Mouse (Mus musculus): ENCODE data around the gene Arpc3. TPM values are rescaled to one million over a fixed set of nuclear protein-coding genes. Genes with fewer than 3 reads are reported as not detected.

The Arpc3 gene
- 50.3 and 51.8 TPM in 2 replicates for polyA plus RNA-seq (2014; fragmentation: Nextera tagmentation; extraction: Ambion mirVana)

DNA sequence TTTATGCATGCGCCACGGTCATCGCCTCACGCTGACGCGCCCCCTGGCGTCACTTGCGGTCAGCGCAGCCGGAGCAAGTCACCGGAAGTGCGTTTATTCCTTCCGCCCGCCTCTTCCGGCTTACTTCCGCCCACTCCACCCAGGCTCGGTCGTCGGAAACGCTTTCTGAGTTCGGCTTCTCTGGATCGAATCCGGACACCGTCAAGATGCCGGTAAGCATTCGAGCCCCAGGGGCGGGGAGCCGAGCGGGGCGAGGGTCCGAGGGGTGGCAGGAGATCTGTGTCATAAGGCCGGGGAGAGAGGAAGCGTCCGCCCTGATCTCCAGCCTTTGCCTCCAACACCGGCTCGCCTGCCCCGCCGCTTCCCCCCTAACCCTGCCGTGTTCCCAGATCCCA is at the start of gene Arpc3:
Arpc3 (plus strand) TSS at position 93 of the 395 bp plus-strand sequence.
- peak within 1 kb of the TSS; percentile 77 for H3K4me2 ChIP-seq (ENCODE audit: low read depth, low read length)
- H3K27me3 ChIP-seq (replicated peaks; ENCODE audit: control insufficient read depth, insufficient read depth, low read length), result no peaks in the 10 kb centered on the region
- H3K36me3 ChIP-seq (ENCODE audit: control insufficient read depth, insufficient read depth, low read length), result peaks cover 5% of the 10 kb centered on the region
- peaks cover 9% of the 10 kb centered on the region; the same call in 1 of the 2 replicates for H3K4me1 ChIP-seq (ENCODE audit: control insufficient read depth, insufficient read depth, low read length)
- DNase-seq (ENCODE audit: low spot score), result peak; percentile 93
- WGBS, result under 1% methylated on average over 37 of the region's 39 CpGs
- peak; percentile 95 for ATAC-seq (ENCODE audit: low read depth)
- H3K4me3 ChIP-seq (ENCODE audit: low read depth, low read length), result peak within 1 kb of the TSS; percentile 91
- peak within 1 kb of the TSS; percentile 93 for H3K9ac ChIP-seq (ENCODE audit: low read depth, low read length)
- H3K27ac ChIP-seq (replicated peaks; ENCODE audit: low read depth, low read length), result peak within 1 kb of the TSS; percentile 72
- no peaks in the 10 kb centered on the region for H3K9me3 ChIP-seq (ENCODE audit: control insufficient read depth, low read length)

DNA sequence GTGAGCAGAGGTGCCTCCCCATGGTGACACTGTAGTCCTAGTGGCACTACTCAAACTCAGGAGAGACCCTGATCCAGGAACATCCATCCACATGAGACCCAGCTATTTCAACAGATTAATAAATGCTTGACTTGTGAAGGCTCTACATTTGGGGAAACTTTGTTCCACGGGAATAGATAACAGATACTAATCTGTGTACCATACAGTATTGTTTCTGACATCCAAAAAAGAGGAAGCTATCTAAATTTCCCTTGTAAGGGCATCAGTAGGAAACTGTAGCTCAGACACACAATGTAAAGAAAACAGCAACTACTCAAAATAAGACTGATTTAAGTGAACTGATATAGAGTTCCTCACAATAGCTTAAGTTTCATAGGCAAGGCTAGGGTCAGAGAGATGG is 48.8 kb upstream of the Arpc3 start:
- Histone ChIP-seq H3K4me1 (ENCODE audit: control insufficient read depth, insufficient read depth, low read length) (no peaks in the 10 kb centered on the region), H3K9me3 (ENCODE audit: control insufficient read depth, low read length) (no peaks in the 10 kb centered on the region), H3K36me3 (ENCODE audit: control insufficient read depth, insufficient read depth, low read length) (no peaks in the 10 kb centered on the region), H3K9ac (ENCODE audit: low read depth, low read length) (no peak overlapping the region), H3K27me3 (replicated peaks; ENCODE audit: control insufficient read depth, insufficient read depth, low read length) (no peaks in the 10 kb centered on the region), H3K4me3 (ENCODE audit: low read depth, low read length) (no peak overlapping the region), H3K4me2 (ENCODE audit: low read depth, low read length) (no peak overlapping the region), H3K27ac (replicated peaks; ENCODE audit: low read depth, low read length) (no peak overlapping the region)
- 87% methylated on average over 1 of the region's 1 CpGs for WGBS
- no peak for DNase-seq (ENCODE audit: low spot score)
- ATAC-seq (ENCODE audit: low read depth), result no peak

DNA sequence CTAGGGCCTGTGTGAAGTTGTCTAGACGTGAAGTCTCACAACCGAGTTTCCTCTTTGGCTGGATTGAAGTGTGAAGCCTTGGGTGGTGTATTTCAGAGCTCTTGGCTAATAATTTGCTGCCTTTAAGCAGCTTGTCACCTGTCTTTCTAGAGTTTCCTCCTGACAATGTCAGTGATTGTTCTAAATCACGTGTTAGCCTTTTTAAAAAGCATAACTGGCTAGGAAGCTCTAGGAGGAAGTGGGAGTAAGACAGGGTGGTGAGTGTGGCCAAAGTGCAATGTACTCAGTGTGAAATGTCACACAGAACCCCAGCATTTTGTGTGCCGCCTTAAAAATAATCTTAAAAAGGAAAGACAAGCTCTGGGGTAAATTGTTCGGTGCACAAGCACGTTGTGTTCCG is 47.9 kb upstream of the Arpc3 start:
- H3K27me3 ChIP-seq (replicated peaks; ENCODE audit: control insufficient read depth, insufficient read depth, low read length), result no peaks in the 10 kb centered on the region
- DNase-seq (ENCODE audit: low spot score) (no peak), ATAC-seq (ENCODE audit: low read depth) (no peak)
- no peaks in the 10 kb centered on the region for H3K36me3 ChIP-seq (ENCODE audit: control insufficient read depth, insufficient read depth, low read length)
- H3K9me3 ChIP-seq (ENCODE audit: control insufficient read depth, low read length), result no peaks in the 10 kb centered on the region
- H3K4me1 ChIP-seq (ENCODE audit: control insufficient read depth, insufficient read depth, low read length), result no peaks in the 10 kb centered on the region
- 48% methylated on average over 7 of the region's 7 CpGs for WGBS
- no peak overlapping the region for H3K27ac ChIP-seq (replicated peaks; ENCODE audit: low read depth, low read length)
- no peak overlapping the region for H3K4me3 ChIP-seq (ENCODE audit: low read depth, low read length)
- H3K4me2 ChIP-seq (ENCODE audit: low read depth, low read length), result no peak overlapping the region
- no peak overlapping the region for H3K9ac ChIP-seq (ENCODE audit: low read depth, low read length)

DNA sequence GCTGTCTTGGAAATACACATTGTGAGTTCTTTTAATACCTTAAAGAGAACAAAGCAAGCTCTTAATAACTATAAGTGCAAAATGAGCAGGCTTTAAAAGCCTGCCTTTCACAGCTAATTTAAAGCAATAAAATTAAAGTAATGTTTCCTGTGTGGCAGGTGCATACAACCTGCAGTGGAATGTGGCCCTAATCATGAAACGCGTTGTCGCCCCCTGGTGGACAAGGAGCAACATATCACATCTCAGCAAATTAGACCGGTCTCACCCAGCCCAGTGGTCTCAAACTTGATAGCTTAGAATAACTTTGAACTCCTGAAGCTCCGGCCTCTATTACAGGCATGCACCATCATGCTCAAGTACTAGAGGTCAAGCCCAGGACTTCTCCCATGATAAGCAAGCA is 47.4 kb upstream of the Arpc3 start:
- no peak overlapping the region for H3K4me2 ChIP-seq (ENCODE audit: low read depth, low read length)
- no peaks in the 10 kb centered on the region for H3K4me1 ChIP-seq (ENCODE audit: control insufficient read depth, insufficient read depth, low read length)
- H3K9ac ChIP-seq (ENCODE audit: low read depth, low read length), result no peak overlapping the region
- peak; percentile 60; the same call in 1 of the 2 replicates for ATAC-seq (ENCODE audit: low read depth)
- H3K27ac ChIP-seq (replicated peaks; ENCODE audit: low read depth, low read length), result no peak overlapping the region
- H3K36me3 ChIP-seq (ENCODE audit: control insufficient read depth, insufficient read depth, low read length), result no peaks in the 10 kb centered on the region
- H3K4me3 ChIP-seq (ENCODE audit: low read depth, low read length), result no peak overlapping the region
- H3K9me3 ChIP-seq (ENCODE audit: control insufficient read depth, low read length), result no peaks in the 10 kb centered on the region
- peak; percentile 80 for DNase-seq (ENCODE audit: low spot score)
- WGBS, result 9% methylated on average over 5 of the region's 5 CpGs
- no peaks in the 10 kb centered on the region for H3K27me3 ChIP-seq (replicated peaks; ENCODE audit: control insufficient read depth, insufficient read depth, low read length)

DNA sequence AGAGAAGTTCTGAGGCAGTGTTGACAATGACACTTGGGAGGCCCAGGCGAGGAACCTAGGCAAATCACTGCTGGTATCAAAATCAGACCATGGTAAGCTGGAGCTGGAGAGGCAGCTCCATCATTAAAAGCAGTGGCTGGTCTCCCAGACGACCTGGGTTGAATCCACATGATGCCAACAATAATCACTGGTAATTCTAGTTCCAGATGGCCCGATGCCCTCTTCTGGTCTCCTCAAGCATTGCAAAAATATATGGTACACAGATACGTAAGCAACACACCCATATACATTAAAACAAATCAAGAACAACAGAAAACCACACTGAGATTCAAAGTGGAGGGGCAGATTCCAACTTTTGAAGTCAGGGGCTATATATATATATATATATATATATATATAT is 45.9 kb upstream of the Arpc3 start:
- Histone ChIP-seq H3K4me1 (ENCODE audit: control insufficient read depth, insufficient read depth, low read length) (no peaks in the 10 kb centered on the region), H3K4me3 (ENCODE audit: low read depth, low read length) (no peak overlapping the region), H3K9me3 (ENCODE audit: control insufficient read depth, low read length) (no peaks in the 10 kb centered on the region), H3K36me3 (ENCODE audit: control insufficient read depth, insufficient read depth, low read length) (no peaks in the 10 kb centered on the region), H3K27ac (replicated peaks; ENCODE audit: low read depth, low read length) (no peak overlapping the region), H3K27me3 (replicated peaks; ENCODE audit: control insufficient read depth, insufficient read depth, low read length) (no peaks in the 10 kb centered on the region), H3K4me2 (ENCODE audit: low read depth, low read length) (no peak overlapping the region), H3K9ac (ENCODE audit: low read depth, low read length) (no peak overlapping the region)
- ATAC-seq (ENCODE audit: low read depth) (no peak), DNase-seq (ENCODE audit: low spot score) (no peak)
- 78% methylated on average over 4 of the region's 4 CpGs for WGBS

DNA sequence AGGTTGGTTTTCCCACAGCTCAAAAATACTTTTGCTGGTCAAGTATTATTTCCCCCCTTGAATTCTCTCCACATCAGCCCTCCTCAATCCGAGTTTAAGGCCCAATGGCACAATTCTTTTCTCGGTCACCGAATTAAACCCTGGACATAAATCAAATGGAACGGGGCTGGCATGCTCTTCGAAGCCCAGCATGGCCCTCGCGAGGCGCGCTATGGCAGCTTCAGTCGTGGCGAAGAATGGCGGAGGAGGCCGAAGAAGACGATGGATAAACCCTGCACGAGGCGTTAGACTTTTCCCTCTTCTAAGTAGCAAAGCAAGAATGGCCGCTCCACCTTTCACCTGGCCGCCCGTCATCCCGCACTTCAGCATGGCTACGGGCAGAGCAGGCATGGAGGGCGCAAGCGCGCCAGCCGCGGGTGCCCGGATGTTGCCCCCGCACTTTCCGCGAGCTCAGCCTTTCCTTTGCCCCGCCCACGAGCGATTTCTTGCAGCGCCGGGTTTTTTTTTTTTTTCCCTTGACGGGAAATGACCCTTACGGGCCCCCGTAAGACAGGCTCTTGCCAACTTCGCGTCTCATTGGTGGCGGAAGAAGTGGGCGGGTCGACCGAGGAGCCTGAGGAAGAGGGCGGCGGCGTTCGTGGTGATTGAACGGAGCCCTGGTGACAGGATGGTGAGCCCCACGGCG is 37.7 kb upstream of the Arpc3 start, which contains the start of the genes Rad9b and Vps29:
Rad9b (minus strand) TSS at position 427 of the 685 bp plus-strand sequence.
Vps29 (plus strand) TSS at position 563 of the 685 bp plus-strand sequence.
- peak; percentile 99 for DNase-seq (ENCODE audit: low spot score)
- WGBS, result 2% methylated on average over 39 of the region's 51 CpGs
- no peaks in the 10 kb centered on the region for H3K9me3 ChIP-seq (ENCODE audit: control insufficient read depth, low read length)
- peaks cover 5% of the 10 kb centered on the region; the same call in 1 of the 2 replicates for H3K36me3 ChIP-seq (ENCODE audit: control insufficient read depth, insufficient read depth, low read length)
- H3K27me3 ChIP-seq (replicated peaks; ENCODE audit: control insufficient read depth, insufficient read depth, low read length), result no peaks in the 10 kb centered on the region
- H3K4me1 ChIP-seq (ENCODE audit: control insufficient read depth, insufficient read depth, low read length), result peaks cover 6% of the 10 kb centered on the region
- peak within 1 kb of the TSS; percentile 72 for H3K4me3 ChIP-seq (ENCODE audit: low read depth, low read length)
- H3K4me2 ChIP-seq (ENCODE audit: low read depth, low read length), result peak within 1 kb of the TSS; percentile 83
- ATAC-seq (ENCODE audit: low read depth), result peak; percentile 93
- peak within 1 kb of the TSS; percentile 80 for H3K9ac ChIP-seq (ENCODE audit: low read depth, low read length)
- H3K27ac ChIP-seq (replicated peaks; ENCODE audit: low read depth, low read length), result peak within 1 kb of the TSS; percentile 52

DNA sequence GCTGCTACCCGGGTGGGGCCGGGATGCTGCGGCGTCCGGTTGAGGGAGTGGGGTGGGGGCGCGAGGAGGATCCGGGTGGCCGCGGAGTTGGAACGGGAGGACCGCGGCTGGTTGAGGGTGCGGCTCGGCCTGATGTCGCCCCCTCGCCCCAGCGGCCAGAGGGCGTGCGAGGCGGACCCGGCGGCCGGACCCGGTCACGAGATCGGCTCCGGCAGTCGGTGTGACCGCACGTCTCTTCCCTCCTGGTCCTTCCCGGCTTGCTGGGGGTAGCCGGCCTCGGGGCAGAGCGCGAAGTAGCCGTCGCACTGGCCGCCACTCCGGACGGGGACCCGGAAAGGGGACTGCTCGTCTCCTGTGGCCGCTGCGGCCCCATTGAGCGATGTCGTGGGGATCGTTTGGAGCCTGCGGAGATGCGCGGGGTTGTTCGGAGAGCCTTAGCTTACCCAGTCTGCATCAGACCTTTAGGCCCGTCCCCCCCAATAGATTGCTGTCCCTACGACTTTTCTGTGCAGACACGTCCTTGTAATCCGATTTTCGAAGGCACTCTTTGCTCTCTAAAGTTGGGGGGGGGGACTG is 37.1 kb upstream of the Arpc3 start:
- H3K9me3 ChIP-seq (ENCODE audit: control insufficient read depth, low read length), result no peaks in the 10 kb centered on the region
- peaks cover 6% of the 10 kb centered on the region for H3K4me1 ChIP-seq (ENCODE audit: control insufficient read depth, insufficient read depth, low read length)
- ATAC-seq (ENCODE audit: low read depth), result peak; percentile 67
- H3K36me3 ChIP-seq (ENCODE audit: control insufficient read depth, insufficient read depth, low read length), result peaks cover 8% of the 10 kb centered on the region; the same call in 1 of the 2 replicates
- H3K27me3 ChIP-seq (replicated peaks; ENCODE audit: control insufficient read depth, insufficient read depth, low read length), result no peaks in the 10 kb centered on the region
- peak overlapping the region; percentile 72 for H3K4me3 ChIP-seq (ENCODE audit: low read depth, low read length)
- DNase-seq (ENCODE audit: low spot score), result peak; percentile 3
- H3K27ac ChIP-seq (replicated peaks; ENCODE audit: low read depth, low read length), result peak overlapping the region; percentile 52; the same call in 1 of the 2 replicates
- H3K9ac ChIP-seq (ENCODE audit: low read depth, low read length), result peak overlapping the region; percentile 80
- peak overlapping the region; percentile 76 for H3K4me2 ChIP-seq (ENCODE audit: low read depth, low read length)
- WGBS, result under 1% methylated on average over 16 of the region's 57 CpGs

DNA sequence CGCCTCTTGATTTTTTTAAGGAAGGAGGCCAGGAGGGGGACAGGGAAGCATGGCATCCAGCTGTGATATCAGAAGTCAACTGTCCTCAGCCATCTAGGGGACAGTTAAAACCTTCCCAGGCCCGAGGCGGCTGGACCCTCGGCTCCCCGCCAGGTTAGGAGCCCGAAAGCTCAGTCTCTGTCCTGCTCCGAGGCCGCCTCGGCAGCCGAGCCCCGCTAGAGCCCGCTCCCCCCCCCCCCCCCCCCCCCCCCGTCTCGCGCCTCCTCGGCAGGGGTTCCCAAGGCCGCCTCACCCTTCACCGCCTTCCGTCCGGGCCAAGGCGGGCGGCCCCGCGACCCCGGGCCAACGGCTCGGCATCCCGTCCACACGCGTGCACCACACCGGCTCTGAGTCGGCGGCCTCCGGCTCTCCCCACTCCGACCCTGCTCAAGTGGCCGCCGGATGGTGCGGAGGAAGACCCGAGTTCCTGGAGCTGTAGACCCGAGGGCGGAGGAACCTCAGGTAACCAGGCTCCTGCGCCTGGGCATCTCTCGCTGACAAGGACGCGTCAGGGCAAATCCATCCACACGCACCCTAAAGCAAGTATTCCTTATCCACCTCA is 20.0 kb upstream of the Arpc3 start, which contains the start of gene Gpn3:
Gpn3 (plus strand) TSS at position 286 of the 601 bp plus-strand sequence.
- Histone ChIP-seq H3K36me3 (ENCODE audit: control insufficient read depth, insufficient read depth, low read length) (peaks cover 41% of the 10 kb centered on the region), H3K9ac (ENCODE audit: low read depth, low read length) (peak within 1 kb of the TSS; percentile 73), H3K4me1 (ENCODE audit: control insufficient read depth, insufficient read depth, low read length) (0 out of 2 replicates have a peak, but pooled peaks cover 3% of the 10 kb centered on the region), H3K4me3 (ENCODE audit: low read depth, low read length) (peak within 1 kb of the TSS; percentile 62), H3K4me2 (ENCODE audit: low read depth, low read length) (peak within 1 kb of the TSS; percentile 75), H3K27ac (replicated peaks; ENCODE audit: low read depth, low read length) (peak within 1 kb of the TSS; percentile 91), H3K9me3 (ENCODE audit: control insufficient read depth, low read length) (no peaks in the 10 kb centered on the region), H3K27me3 (replicated peaks; ENCODE audit: control insufficient read depth, insufficient read depth, low read length) (no peaks in the 10 kb centered on the region)
- WGBS, result under 1% methylated on average over 21 of the region's 46 CpGs
- ATAC-seq (ENCODE audit: low read depth) (peak; percentile 80), DNase-seq (ENCODE audit: low spot score) (peak; percentile 26)
